Mouse (Mus musculus) limb, embryonic 14.5 days (tissue): Measurements from ENCODE around the gene Il13ra1. TPM values are rescaled to one million over a fixed set of nuclear protein-coding genes. Genes with fewer than 3 reads are reported as not detected.

Experiments
- ATAC-seq: fragments of 200-750 bp; cut with Nextera tagmentation; 2 replicates; pipeline ENCODE4 v1.8.0; 2017; ENCODE audit warnings: low read depth, moderate number of reproducible peaks, moderate TSS enrichment; ENCODE audit not compliant: low FRiP score
- DNase-seq: peaks from one replicate; pipeline ENCODE4 v3.0.0-alpha.2; 2015; ENCODE audit warnings: low spot score
- H3K27ac ChIP-seq: fragments of 300-500 bp; sonication (generic); replicated peaks from 2 replicates; pipeline ENCODE4 v1.5.1; 2014; ENCODE audit warnings: low read depth, mild to moderate bottlenecking, low read length, moderate library complexity, mixed read lengths
- H3K27me3 ChIP-seq: fragments of 300-500 bp; sonication (generic); 2 replicates; pipeline ENCODE4 v1.6.1; 2014; ENCODE audit warnings: low read length, mixed read lengths; ENCODE audit not compliant: control insufficient read depth, insufficient read depth
- H3K36me3 ChIP-seq: fragments of 300-500 bp; sonication (generic); 2 replicates; pipeline ENCODE4 v1.6.1; 2014; ENCODE audit warnings: mild to moderate bottlenecking, low read length, moderate library complexity, mixed read lengths; ENCODE audit not compliant: control insufficient read depth, insufficient read depth
- H3K4me1 ChIP-seq: fragments of 300-500 bp; sonication (generic); 2 replicates; pipeline ENCODE4 v1.6.1; 2014; ENCODE audit warnings: antibody characterized with exemption, low read length, mixed read lengths; ENCODE audit not compliant: control insufficient read depth, insufficient read depth
- H3K4me2 ChIP-seq: fragments of 300-500 bp; sonication (generic); replicated peaks from 2 replicates; pipeline ENCODE4 v1.6.1; 2014; ENCODE audit warnings: low read depth, mild to moderate bottlenecking, low read length, moderate library complexity; ENCODE audit not compliant: severe bottlenecking
- H3K4me3 ChIP-seq: fragments of 300-500 bp; sonication (generic); replicated peaks from 2 replicates; pipeline ENCODE4 v1.5.1; 2014; ENCODE audit warnings: low read length
- H3K9ac ChIP-seq: fragments of 300-500 bp; sonication (generic); 2 replicates; pipeline ENCODE4 v1.6.1; 2014; ENCODE audit warnings: mild to moderate bottlenecking, low read depth, low read length, moderate library complexity; ENCODE audit not compliant: severe bottlenecking
- H3K9me3 ChIP-seq: fragments of 300-500 bp; sonication (generic); 2 replicates; pipeline ENCODE4 v1.6.1; 2016; ENCODE audit warnings: low read length; ENCODE audit not compliant: control insufficient read depth
- POLR2A ChIP-seq: fragments of 200-500 bp; IDR thresholded peaks from 2 replicates; pipeline ENCODE4 v1.8.0; 2012; ENCODE audit warnings: inconsistent platforms, mild to moderate bottlenecking, moderate library complexity, borderline replicate concordance; ENCODE audit not compliant: insufficient read depth, insufficient read length; ENCODE audit errors: extremely low read depth
- WGBS: fragments of 180-500 bp; shearing (Covaris S2); extraction: QIAGEN DNeasy Blood & Tissue Kit; methylation state at CpG from one replicate; pipeline ENCODE4 v1.1.7; 2014; 5-methylcytosine and 5-hydroxymethylcytosine counted together
- polyA plus RNA-seq, 2 experiments: library from polyadenylated mRNA; depleted of rRNA in 1 of 2; stranded (reverse) in 1 of 2; unstranded in 1 of 2; fragments of >200 nt; fragmentation: Nextera tagmentation in 1 of 2; extraction: Ambion mirVana in 1 of 2; gene quantifications; 2 replicates each; pipeline versions ENCODE4 v1.2.1 to v1.2.3; 2012 to 2014

The Il13ra1 gene
- 6.0 and 6.1 TPM in 2 replicates for polyA plus RNA-seq (2012; rRNA removed)
- polyA plus RNA-seq (2014; fragmentation: Nextera tagmentation; extraction: Ambion mirVana): 15.5 and 16.5 TPM in 2 replicates

DNA sequence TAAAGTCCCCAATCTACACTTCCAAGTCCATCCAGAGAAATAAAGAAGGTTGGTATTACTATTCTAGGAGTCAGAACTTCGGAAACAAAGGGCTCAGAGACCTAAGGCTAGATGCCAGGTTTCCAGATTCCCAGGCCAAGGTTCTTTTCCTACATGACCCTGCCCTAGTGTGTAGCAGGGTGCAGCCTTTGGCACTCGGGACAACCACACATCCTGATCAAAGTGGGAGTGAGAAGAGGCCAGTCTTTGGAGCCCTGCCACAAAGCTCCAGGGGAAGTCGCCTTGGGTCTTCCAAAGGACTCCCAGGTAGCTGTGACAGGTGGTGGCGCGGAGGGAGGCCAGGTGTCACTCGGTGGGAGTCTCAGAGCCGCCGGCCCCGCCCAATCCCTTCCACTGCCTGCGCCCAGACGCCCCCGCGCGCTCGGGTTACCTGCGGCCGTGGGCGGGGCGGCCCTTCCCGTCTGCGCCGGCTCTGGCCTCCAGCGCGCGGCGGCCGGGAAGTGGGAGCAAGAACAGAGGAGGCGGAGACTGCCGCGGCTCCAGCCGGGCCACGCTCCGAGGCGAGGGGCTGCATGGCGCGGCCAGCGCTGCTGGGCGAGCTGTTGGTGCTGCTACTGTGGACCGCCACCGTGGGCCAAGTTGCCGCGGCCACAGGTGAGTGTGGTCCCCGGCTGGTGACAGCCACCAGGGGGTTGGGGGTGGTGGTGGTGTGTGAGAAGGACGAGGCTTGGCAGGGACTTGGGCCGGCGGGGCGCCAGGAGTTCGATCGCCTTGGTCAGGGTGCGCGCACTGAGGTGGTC is at the start of gene Il13ra1:
TSS of gene Il13ra1 (plus strand) at position 489 of the 800 bp plus-strand sequence.
- no peaks in the 10 kb centered on the region for H3K36me3 ChIP-seq
- ATAC-seq: peak; percentile 67; the same call in 1 of the 2 replicates
- H3K9ac ChIP-seq: peak within 1 kb of the TSS; percentile 53
- no peak for DNase-seq
- peak within 1 kb of the TSS; percentile 60 for H3K4me2 ChIP-seq
- H3K27ac ChIP-seq: no peak within 1 kb of the TSS
- 0 out of 2 replicates have a peak, but pooled peaks have one; percentile 12 for TF ChIP-seq POLR2A
- H3K27me3 ChIP-seq: no peaks in the 10 kb centered on the region
- 18% methylated on average over 29 of the region's 51 CpGs for WGBS
- no peaks in the 10 kb centered on the region for H3K9me3 ChIP-seq
- no peaks in the 10 kb centered on the region for H3K4me1 ChIP-seq
- peak within 1 kb of the TSS; percentile 49 for H3K4me3 ChIP-seq

DNA sequence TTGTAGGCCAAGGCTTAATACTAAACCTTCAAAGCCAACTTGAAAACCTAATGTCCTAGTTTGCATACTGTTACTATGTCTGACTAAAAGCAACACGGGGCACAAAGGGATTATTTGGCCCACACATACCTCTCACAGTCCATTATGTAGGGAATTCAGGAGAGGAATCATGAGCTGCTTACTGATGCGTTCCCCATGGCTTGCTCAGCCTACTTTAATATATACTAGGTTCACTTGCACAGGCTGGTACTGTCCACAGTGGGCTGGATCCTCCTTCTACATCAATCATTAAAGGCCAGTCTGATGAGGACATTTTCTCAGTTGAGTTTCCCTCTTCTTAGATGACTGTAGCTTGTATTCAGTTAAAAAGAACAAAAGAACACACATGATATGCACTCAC is 37.9 kb upstream of the Il13ra1 start:
- Histone ChIP-seq H3K4me1 (no peaks in the 10 kb centered on the region), H3K36me3 (no peaks in the 10 kb centered on the region), H3K27ac (no peak overlapping the region), H3K4me3 (no peak overlapping the region), H3K4me2 (no peak overlapping the region), H3K9ac (no peak overlapping the region), H3K27me3 (no peaks in the 10 kb centered on the region), H3K9me3 (no peaks in the 10 kb centered on the region)
- 80% methylated on average over 2 of the region's 2 CpGs for WGBS
- DNase-seq (no peak), ATAC-seq (no peak)
- TF ChIP-seq POLR2A: no peak

DNA sequence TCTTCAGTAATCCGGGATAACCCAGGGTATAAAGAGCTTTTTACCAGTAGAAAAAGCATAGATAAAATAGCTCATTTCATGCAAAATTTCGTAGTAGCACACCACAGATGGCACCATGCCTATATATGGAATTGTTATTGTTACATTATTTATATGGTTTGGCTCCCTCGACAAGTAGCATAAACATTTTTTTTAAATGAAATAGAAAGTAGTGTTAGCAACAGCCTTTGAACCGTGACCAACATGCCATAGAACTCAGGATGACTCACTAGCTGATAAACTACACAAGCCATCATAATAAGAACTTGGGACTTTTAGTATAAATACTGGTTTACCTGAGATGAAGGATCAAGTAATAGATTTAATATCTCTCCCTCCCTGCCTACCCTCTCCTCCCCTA is 34.7 kb upstream of the Il13ra1 start:
- Histone ChIP-seq H3K9ac (no peak overlapping the region), H3K4me3 (no peak overlapping the region), H3K27ac (no peak overlapping the region), H3K4me1 (no peaks in the 10 kb centered on the region), H3K4me2 (no peak overlapping the region), H3K9me3 (no peaks in the 10 kb centered on the region), H3K27me3 (no peaks in the 10 kb centered on the region), H3K36me3 (no peaks in the 10 kb centered on the region)
- ATAC-seq (no peak), DNase-seq (no peak)
- TF ChIP-seq POLR2A: no peak
- WGBS: 78% methylated on average over 4 of the region's 4 CpGs

DNA sequence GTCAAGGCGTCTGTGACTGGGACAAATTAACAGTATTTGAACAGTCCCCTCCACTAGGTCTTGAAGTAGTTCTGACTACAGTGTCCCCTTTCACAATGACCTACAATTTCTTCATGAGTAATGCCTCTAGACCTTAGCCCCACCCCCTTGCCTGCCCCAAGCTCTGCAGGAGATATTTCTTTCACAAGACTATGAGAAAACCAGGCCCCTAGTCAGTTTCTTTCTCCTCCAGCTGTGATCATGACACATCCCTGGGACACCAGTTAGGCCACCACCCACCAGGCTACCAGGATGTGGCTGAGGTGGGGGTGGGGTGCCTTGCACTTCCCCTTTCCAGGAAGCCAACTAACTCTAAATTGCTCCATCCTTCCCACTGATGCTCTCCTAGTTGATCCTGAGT is 29.0 kb upstream of the Il13ra1 start:
- ATAC-seq: no peak
- 52% methylated on average over 1 of the region's 1 CpGs for WGBS
- Histone ChIP-seq H3K4me3 (no peak overlapping the region), H3K9ac (no peak overlapping the region), H3K9me3 (no peaks in the 10 kb centered on the region), H3K4me1 (no peaks in the 10 kb centered on the region), H3K27me3 (no peaks in the 10 kb centered on the region), H3K36me3 (no peaks in the 10 kb centered on the region), H3K4me2 (no peak overlapping the region), H3K27ac (no peak overlapping the region)
- DNase-seq: no peak
- no peak for TF ChIP-seq POLR2A

DNA sequence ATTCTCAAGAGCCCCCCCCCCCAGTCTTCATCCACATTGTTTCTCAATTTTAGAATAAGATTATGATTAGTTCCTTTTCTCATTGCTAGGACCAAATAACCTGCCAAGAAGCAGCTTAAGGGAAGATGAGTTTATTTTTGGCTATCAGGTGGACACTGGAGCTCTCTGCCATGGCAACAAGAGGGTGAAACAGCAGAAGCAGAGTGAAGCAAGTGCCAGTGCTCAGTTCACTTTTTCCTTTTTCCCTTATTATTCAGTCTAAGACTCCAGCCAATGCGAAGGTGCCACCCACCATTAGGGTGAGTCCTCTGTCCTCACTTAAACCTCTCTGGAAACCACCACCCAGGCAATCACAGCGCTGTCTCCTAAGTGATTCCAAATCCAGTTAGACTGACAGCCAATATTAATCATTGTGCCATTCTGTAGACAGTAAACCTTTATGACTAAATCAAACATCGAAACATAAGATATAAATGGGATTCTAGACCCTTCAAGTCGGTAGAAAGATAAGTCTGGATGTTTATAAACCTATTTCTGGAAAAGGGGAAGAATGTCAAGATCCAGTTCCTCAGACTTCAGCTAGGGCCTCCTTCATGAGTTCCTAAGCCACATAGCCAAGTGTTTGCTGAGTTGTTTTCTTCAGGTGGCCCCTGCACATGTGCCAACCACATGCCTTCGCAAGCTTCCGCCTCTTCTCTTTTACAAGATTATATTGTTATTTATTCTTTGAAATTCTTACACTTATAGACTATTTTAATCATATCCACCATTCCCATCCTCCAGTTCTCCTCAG is 23.2 kb upstream of the Il13ra1 start:
- ATAC-seq (no peak), DNase-seq (no peak)
- no peak overlapping the region for H3K4me3 ChIP-seq
- H3K9ac ChIP-seq: no peak overlapping the region
- no peak overlapping the region for H3K27ac ChIP-seq
- H3K36me3 ChIP-seq: no peaks in the 10 kb centered on the region
- no peaks in the 10 kb centered on the region for H3K4me1 ChIP-seq
- no peak for TF ChIP-seq POLR2A
- H3K4me2 ChIP-seq: no peak overlapping the region
- no peaks in the 10 kb centered on the region for H3K9me3 ChIP-seq
- H3K27me3 ChIP-seq: no peaks in the 10 kb centered on the region
- 83% methylated on average over 6 of the region's 6 CpGs for WGBS
